Mouse (Mus musculus): ENCODE measurements at regions not wholly inside any gene's neighbourhood (a gene's known extent, or its start where the extent isn't known, plus 50 kb on each side); places are given as distances from the start of the nearest gene placed in this dataset.
A peak's percentile ranks its signal among the peaks of the same experiment; 100 is the strongest.
"Not testable (repeated sequence)": the region's sequence is repeated elsewhere in the genome, so short reads cannot be mapped to it uniquely, and the experiment has no call there.

GRCm38 (mm10) chr8:20121391-20121909, 218.3 kb downstream of the Gm31371 start:
- ATAC-seq (ENCODE audit: insufficient number of reproducible peaks, low FRiP score, low TSS enrichment) = not testable (repeated sequence)

- peak; percentile 96 for ATAC-seq (ENCODE audit: insufficient number of reproducible peaks, low FRiP score, low TSS enrichment)
Observed at GRCm38 (mm10) chr8:20122067-20122925, 219.1 kb downstream of the Gm31371 start.

- ATAC-seq (ENCODE audit: insufficient number of reproducible peaks, low FRiP score, low TSS enrichment) = not testable (repeated sequence)
Observed at GRCm38 (mm10) chr8:20123545-20123944, 220.4 kb downstream of the Gm31371 start.

- ATAC-seq (ENCODE audit: insufficient number of reproducible peaks, low FRiP score, low TSS enrichment) = not testable (repeated sequence)
Observed at GRCm38 (mm10) chr8:20135626-20136025, 227.4 kb downstream of the Gm15319 start.

- not testable (repeated sequence) for ATAC-seq (ENCODE audit: insufficient number of reproducible peaks, low FRiP score, low TSS enrichment)
Observed at GRCm38 (mm10) chr8:20145436-20145835, 217.6 kb downstream of the Gm15319 start.

DNA sequence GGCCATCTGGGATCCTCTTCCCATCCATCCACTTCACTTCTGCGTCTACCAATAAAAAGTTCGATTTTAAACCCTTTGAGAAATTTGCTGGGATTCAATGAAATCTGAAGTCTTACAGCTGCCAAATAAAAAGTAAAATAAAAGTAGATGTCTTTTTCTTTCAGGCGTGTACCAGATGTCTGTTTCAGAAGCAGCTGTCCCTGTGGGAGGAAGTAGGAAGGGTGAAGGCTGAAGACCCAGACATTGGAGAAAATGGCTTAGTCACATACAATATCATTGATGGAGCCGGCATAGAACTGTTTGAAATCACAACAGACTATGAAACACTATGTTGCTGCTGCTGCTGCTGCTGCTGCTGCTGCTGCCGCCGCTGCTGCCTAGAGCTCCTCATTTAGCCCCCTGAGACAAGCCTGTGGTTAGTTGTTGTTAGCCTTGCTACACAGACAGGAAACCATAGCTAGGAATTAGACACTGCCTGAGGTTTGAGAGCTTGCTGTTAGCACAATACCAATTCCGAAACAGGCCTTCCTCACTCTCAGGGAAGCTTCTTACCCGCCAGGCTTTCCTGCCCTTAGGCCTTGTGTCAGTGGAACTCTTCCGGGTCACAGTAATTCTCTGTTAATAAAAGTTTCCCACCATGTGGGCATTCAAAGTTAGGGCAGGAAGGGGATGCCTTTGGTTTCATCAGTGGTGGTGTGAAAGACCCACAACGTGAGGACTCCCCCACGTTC, 211.5 kb downstream of the Gm15319 start:
- ATAC-seq (ENCODE audit: insufficient number of reproducible peaks, low FRiP score, low TSS enrichment) = not testable (repeated sequence)

- not testable (repeated sequence) for ATAC-seq (ENCODE audit: insufficient number of reproducible peaks, low FRiP score, low TSS enrichment)
Observed at GRCm38 (mm10) chr8:20154091-20154490, 208.9 kb downstream of the Gm15319 start.

Measured in cerebellum, adult (tissue).